Mouse (Mus musculus): Measurements from ENCODE around the gene Cntd1.
A peak's percentile ranks its signal among the peaks of the same experiment; 100 is the strongest.

Cntd1 gene

DNA sequence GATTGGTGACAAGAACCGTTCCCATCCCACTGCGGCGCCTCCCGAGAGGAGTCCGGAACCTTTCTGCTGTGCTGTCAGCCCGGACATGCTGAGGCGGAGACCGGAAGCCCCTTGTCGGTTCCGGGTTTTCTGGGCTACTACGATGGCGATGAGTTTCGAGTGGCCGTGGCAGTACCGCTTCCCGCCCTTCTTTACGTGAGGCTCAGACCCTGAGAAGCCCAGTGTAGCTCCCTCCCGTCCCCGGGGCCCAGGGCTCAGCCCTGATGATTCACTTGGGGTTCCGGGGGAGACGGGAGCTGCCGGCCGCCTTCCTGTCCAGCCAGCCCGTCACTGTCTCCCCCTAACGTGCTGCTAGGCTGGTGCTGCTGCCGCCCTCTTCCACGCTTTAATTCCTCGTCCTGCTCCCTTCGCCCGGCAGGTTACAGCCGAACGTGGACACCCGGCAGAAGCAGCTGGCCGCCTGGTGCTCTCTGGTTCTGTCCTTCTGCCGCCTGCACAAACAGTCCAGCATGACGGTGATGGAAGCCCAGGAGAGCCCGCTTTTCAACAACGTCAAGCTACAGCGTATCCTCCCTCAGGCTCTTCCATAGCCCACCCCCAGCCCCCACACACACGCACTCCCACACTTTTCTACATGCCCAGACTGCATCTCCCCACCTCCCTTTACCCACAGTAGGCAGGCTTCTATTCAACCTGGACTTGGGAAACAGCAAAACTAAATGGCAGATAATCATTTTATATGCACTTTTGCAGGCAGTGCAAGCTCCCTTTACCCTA, 25.0 kb upstream of the Cntd1 start, which contains the start of gene Vps25:
TSS of gene Vps25 (plus strand) at position 95 of the 777 bp plus-strand sequence.
- peak; percentile 89 for DNase-seq (ENCODE audit: low spot score)

DNA sequence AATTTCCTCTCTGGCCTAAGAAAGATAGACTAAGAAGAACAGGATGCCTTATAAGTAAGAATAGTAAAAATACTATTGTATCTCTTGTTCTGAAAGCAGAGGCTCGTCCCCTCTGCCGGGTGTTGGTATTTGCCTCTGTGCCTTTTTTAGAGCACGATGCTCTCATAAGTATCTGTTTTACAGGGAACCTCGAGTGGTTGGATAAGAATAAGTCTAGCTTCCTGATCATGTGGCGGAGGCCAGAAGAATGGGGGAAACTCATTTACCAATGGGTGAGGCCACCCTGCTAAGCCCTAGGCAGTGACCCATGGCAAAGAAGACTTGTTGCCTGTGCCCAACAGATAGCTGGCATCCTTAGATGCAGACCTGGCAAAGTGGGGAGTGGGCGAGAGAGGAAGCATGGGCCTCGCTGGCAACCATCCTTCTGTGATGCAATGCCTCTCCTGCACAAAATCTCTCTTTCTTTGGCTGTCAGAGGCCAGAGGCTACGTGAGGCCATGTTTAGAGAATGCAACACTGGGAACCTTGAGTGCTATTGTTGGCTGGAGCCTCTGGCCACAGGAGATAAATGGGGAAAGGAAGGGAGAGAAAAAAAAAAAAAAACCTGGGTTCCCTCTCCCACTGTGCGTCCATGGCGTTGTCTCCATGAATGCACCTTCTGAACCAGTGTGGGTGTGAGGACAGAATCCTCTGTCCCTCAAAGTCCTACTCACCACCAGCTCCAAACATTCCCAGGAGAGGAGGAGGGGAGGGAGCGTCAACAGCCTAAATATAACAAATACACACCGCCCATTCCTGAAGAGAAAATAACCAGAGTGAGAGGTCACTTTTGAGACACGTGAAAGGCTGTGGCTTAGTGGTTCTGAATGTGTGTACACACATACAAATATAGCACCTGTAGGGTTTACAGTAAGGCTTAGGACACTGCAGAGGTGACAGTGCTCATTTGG, 22.7 kb upstream of the Cntd1 start:
- DNase-seq (ENCODE audit: low spot score), result no peak

DNA sequence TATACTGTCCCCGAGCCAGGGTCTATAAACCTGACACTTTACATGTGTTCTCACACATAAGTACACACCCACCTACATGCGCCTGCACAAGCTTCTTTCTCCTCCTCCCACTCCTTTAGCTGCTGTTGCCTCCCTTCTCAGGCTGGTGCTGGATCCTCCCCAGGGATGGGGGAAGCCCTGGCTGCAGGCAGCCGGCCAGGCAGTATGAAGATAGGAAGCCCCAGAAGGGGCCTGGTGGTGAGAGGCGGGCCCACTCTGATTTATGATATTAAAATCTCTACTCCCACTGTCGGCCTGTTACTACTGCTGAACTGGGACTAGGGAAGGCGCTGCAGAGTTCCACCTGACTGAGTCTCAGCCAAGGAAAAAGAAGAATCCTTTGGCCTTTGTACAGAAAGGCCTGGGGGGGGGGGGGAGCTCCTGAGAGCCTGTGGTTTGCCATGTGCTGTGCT, 19.5 kb upstream of the Cntd1 start:
- no peak for DNase-seq (ENCODE audit: low spot score)

DNA sequence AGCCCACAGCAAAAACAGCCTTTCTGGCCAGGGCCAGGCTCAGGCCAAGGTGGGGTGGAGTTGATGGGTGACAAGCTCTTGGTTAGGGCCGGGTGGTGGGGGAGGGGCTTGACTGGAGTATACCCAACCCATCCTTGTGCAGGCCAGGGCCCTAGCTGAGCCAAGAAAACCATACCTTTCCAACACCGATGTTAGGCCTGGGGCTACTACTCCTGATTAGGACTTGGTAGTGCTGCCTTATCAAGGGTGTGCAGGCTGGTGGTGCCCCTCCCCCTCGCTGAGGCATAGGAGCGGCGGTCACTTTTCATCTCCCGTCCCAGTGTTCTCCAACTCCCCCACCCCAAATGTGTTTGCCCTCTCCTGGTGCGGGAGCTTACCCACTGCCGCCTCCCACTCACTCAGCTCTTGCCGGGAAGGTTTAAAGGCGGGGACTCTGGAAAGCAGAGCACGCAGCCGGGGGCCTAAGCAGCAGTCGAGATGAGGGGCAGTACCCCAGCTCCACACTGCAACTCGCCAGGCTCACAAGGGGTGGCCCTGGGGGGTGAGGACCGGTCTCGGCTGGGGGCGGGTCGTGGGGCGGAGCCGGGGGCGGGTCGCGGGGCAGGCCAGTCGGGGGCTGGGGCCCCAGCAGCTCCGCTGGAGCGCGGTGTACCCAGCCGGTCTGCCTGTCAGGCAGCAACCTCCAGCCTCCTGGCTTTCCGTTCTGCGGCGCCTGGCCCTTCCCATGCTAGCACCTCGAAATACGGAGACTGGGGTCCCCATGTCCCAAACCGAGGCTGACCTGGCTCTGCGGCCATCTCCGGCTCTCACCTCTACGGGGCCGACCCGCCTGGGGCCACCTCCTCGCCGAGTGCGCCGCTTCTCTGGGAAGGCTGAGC, 18.6 kb upstream of the Cntd1 start, which contains the start of gene Wnk4:
TSS of gene Wnk4 (plus strand) at position 620 of the 878 bp plus-strand sequence.
- peak; percentile 69 for DNase-seq (ENCODE audit: low spot score)

DNA sequence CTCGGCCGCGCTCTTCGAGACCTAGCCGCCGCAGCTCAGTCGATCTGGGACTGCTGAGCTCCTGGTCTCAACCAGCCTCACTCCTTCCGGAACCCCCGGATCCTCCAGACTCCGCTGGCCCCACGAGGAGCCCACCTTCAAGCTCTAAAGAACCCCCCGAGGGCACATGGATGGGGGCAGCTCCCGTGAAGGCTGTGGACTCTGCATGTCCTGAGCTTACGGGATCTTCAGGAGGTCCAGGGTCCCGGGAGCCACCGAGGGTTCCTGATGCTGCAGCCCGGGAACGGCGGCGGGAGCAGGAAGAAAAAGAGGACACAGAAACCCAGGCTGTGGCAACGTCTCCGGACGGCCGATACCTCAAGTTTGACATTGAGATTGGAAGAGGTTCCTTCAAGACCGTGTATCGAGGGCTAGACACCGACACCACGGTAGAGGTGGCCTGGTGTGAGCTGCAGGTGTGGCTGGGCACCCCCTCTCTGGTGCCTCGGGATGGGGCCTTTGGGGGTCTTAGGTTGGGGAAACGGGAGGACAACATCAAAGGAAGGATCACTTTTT, 17.9 kb upstream of the Cntd1 start:
- DNase-seq (ENCODE audit: low spot score), result no peak

DNA sequence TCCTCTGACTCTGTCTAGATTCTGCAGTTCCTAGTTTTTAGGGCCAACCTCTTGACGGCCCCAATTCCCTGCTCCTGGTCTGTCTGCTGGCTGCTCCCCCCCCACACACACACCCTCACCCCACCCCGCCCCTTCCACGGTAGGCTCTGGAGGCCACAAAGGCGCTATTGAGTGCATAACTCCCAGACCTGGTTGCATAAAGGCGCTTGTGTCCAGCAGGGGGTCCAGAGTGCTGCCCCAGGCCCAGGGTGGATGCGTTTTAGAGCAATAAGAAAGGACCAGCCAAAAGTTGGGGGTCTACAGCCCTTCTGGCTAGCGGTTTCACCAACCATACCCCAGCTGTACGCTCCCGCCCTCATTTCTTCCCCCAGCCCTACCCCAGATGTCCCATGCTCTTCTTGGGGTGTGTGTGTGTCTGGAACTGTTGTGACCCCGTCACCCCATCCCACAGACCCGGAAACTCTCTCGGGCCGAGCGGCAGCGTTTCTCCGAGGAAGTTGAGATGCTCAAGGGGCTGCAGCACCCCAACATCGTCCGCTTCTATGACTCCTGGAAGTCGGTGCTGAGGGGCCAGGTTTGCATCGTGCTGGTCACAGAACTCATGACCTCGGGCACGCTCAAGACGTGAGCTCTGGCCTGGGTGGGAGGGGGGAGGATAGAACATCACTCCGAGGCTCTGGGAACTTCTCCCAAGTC, 16.4 kb upstream of the Cntd1 start:
- DNase-seq (ENCODE audit: low spot score), result no peak

DNA sequence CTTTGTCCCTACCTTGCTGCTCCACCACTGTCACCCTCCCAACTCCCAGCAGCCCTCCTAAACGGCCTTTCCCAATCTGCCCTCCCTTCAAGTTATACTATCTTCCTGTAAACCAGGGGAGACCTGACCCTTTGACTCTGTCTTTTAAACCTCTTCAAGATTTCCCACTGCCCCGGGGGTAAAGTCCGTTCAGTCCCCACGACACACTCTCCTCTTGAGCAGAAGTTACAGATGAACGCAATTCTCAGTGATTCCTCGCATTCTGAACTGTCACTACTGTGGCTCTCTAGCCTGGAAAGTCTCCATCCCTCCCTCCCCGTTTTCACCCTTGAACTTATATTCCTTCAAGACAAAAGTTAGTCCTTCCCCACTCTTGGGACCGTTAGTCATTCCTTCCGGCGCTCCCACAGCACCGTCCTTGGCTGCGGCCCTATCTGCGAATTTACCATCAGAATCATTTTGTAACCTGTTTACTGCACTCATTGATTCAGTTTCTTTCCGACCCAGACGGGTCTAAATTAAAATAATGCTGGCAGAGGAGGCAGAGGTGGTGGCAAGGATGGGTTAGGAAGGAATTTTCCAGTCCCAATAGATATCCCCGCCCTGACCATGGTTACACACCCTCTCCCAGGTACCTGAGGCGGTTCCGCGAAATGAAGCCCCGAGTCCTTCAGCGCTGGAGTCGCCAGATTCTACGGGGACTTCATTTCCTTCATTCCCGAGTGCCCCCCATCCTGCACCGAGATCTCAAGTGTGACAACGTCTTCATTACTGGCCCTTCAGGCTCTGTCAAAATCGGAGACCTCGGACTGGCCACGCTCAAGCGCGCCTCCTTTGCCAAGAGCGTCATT, 15.4 kb upstream of the Cntd1 start:
- no peak for DNase-seq (ENCODE audit: low spot score)

DNA sequence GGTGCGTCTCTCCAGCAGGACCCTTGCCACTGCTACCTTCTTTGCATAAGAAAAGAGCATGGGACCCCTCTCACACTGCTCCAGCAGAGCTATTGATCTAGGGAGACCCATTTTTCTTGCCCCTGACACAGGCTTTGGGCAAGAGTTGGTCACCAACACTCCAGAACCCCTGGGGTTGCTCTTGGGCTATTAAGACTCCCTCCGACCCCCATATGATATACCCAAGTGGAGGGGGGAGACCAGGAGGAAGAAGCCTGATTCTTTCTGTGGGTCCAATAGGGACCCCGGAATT, 14.9 kb upstream of the Cntd1 start:
- no peak for DNase-seq (ENCODE audit: low spot score)

DNA sequence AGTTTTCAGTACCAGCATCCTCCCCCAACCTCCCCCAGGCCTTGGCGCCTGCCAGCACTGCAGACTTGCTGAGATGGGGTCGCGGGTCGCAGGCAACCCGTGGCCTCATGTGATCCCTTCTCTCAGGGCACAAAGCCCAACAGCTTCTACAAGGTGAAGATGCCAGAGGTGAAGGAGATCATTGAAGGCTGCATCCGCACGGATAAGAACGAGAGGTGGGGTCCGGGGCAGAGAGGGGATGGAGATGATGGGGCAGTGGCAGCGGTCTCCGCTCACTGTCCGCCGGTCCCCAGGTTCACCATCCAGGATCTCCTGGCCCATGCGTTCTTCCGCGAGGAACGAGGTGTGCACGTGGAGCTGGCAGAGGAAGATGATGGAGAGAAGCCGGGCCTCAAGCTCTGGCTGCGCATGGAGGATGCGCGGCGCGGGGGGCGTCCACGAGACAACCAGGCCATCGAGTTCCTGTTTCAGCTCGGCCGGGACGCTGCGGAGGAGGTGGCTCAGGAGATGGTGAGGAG, 13.8 kb upstream of the Cntd1 start:
- DNase-seq (ENCODE audit: low spot score), result no peak

DNA sequence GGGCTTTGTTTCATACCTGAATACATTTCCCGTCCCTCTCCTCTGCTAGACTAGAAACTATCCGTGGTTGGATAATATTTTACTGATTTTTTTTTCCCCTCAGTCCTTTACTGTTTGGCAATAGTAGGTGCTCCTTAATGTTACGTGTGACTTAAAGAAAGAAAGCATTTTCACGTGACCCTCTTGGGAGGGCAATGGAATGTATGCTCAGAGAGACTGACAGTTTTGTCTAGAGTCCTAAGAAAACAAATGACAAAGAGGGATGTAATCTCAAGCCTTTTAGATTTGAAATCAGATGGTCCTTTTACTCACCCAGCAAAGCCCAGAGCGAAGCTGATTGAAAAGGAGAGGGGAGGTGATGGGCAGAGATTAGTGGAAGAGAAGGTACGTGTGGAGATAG, 12.9 kb upstream of the Cntd1 start:
- no peak for DNase-seq (ENCODE audit: low spot score)

DNA sequence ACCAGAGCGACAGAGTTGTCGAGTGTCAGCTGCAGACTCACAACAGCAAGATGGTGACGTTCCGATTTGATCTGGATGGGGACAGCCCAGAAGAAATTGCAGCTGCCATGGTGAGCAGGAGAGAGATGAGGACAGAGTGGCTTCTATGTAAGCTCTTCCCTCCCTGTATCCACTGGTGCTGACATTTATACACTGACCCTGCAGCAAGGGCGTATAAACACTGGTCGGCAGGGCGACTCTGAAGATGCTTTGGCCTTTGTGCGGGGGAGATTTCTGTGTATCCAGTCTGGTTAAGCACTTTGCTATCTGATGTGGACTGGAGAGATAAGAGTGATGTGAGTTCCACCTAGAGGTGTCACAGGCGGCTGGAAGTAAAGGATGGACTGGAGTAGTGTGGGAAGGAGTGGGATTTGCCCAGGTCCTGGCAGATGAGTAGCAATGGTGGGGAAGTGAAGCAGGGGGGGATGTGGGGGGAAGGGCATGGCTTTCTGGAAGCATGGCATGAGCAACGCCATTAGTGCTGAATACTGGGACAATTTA, 9.2 kb upstream of the Cntd1 start:
- DNase-seq (ENCODE audit: low spot score), result peak; percentile 55

DNA sequence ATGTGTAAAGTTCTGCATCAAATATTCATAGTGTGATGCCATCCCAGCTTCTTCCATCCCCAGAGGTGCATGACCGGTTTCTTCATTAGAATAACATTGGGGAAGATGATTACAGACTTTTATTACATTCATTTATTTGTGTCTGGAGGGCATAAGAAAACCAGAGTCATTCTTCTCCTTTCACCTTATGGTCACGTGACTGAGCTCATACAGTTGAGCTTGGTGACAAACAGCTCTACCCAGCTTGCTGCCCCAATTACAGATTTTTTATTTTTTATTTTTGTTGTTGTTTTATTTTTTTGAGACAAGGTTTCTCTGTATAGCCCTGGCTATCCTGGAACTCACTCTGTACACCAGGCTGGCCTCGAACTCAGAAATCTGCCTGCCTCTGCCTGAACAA, 6.4 kb upstream of the Cntd1 start:
- DNase-seq (ENCODE audit: low spot score), result no peak

DNA sequence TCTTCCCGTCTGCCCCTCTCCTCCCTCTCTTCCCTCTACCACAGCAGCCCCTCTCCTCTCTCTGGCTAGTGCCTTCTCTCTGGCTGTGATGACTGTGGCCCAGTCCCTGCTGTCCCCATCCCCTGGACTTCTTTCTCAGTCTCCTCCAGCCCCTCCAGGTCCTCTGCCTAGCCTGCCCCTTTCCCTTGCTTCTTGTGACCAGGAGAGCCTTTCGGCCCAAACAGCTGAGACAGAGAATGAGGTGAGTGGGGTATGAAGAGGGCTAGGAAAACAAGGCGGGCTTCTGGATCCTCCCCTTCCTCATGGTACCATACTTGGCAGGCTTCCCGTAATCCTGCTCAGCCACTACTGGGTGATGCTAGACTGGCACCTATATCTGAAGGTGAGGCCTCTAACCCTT, 3.5 kb upstream of the Cntd1 start:
- no peak for DNase-seq (ENCODE audit: low spot score)

DNA sequence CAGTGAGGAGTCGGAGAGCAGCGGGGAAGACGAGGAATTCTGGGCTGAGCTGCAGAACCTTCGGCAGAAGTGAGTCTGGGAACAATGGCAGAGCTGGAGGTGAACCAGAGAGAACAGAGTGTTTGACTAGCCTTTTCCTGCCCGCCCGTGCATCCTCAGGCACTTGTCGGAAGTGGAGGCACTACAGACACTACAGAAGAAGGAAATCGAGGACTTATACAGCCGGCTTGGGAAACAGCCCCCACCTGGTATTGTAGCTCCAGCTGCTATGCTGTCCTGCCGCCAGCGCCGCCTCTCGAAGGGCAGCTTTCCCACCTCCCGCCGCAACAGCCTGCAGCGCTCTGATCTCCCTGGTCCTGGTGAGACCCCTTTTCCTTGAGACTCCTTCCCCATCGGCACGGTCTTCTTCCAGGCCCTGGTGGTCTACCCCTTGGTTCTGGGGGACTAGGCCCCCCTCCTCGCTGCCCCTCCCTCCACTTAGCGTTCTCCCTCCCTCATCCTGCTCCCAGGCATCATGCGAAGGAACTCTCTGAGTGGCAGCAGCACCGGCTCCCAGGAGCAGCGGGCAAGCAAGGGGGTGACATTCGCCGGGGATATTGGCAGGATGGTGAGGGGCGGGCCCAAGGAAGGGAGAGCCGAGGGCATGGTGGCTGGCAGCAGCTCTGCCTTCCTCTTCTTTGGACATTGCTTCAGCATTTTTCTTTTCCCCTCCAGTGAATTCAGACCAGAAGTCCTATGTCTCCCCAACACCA, 2.3 kb upstream of the Cntd1 start:
- no peak for DNase-seq (ENCODE audit: low spot score)

DNA sequence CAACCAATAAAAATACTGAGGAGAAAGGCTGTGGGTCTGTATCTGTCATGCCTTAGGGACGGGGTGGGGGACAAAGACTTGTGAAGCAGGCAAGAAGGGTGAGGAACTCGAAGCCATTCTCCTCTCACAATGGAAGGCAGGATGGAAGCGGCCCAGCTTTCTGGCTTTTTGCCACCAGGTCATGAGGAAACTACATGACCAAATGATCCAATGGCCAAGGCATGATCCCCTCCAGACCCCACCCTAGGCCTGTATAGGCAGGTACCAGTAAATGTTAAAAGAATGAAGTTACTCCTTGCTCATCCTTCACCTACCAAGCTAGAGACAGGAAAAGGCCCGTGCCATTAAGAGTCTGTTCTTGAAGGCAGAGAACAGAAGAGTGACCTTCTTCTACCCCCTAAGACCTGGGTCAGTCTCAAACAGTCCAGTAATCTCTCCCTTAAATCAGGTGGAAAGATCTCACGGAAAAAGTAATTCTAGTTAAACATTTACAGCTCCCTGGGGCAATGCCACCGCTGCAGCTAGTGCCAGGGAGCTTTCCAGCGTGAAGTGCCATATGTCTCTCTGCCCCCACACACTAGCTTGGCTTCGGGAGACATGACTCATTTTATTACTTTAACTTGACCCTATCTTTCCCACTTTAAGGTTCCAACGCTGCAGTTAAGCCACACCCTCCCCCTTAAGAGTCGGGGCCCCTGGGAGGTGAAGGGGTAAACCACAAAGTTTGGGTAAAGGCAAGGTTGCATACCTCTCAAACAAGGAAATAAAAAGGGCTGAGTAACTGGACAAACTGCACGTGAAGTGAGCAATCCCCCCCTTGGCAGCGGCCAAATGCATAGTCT, 1.2 kb upstream of the Cntd1 start:
- no peak for DNase-seq (ENCODE audit: low spot score)

DNA sequence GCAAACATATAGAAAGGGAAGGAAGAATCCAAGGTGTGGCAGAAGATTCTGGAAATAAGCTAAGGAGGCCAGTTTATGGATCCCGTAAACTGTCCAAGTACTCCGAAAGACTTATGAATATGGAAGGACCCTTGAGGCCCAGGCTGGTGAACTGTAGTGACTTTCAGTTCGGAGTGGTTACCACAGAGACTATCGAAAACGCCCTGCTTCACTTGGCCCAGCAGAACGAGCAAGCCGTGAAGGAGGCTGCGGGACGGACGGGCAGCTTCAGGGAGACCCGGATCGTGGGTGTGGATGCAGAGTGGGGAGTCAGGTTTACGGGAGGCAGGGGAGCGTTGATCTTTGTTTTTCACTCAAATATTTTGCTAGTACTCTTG, 369 bp downstream of the Cntd1 start:
- DNase-seq (ENCODE audit: low spot score), result no peak

DNA sequence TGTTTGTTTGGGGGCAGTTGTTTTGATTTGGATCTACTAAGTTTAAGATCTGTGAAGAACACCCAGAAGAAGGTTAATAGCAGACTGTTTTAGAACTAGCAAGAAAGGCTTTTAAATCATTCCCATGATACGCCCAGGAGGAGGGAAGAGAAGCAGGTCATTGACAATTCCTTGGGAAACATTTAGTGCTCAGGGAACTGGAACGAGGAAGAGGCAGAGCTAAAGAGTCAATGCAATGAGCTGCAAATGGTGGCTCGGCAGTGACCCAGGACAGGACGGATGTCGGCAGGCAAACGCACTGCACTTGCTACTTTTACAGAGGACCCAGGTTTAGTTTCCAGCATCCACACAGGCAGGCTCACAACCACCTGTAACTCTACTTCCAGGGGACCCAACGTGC, 2.0 kb downstream of the Cntd1 start:
- DNase-seq (ENCODE audit: low spot score), result no peak

DNA sequence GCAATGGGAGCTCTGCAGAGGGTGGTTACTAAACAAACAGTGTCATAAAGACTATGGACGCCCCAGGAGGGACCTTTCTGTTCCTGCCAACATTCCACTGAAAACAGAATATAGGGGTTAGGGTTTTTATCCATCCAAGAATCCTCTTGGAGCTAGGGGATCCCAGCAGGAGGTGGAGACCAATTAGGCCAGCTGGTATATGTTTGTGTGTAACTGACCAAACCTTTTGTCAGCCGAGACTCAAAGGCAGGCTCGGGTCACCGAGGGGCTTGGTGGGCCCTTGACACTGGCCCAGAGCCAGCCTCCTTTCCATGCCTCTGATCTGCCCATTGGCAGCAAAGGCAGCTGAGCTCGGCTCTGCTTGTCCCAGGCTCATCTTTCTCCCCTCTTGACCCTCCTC, 4.1 kb downstream of the Cntd1 start:
- DNase-seq (ENCODE audit: low spot score), result peak; percentile 58

Data from retina, embryonic 14.5 days (tissue).